Mouse (Mus musculus) thymus, adult 2 months (tissue): ENCODE results near the gene Lmna. TPM values are rescaled to one million over a fixed set of nuclear protein-coding genes. Genes with fewer than 3 reads are reported as not detected.

Source experiments
- DNase-seq: peaks from one replicate; pipeline ENCODE4 v3.0.0; 2021
- H3K27ac ChIP-seq: fragments of 200-500 bp; 2 replicates; pipeline ENCODE4 v1.5.1; 2012; ENCODE audit warnings: low read length, control low read depth; ENCODE audit not compliant: control insufficient read depth, insufficient read depth
- H3K27me3 ChIP-seq: fragments of 200-500 bp; 2 replicates; pipeline ENCODE4 v1.6.1; 2012; ENCODE audit warnings: mild to moderate bottlenecking, low read length, moderate library complexity, mixed read lengths; ENCODE audit not compliant: control insufficient read depth, insufficient read depth
- H3K36me3 ChIP-seq: fragments of 200-500 bp; 2 replicates; pipeline ENCODE4 v1.6.1; 2012; ENCODE audit warnings: mild to moderate bottlenecking, low read length, moderate library complexity; ENCODE audit not compliant: control insufficient read depth, insufficient read depth
- H3K4me1 ChIP-seq: fragments of 200-500 bp; replicated peaks from 2 replicates; pipeline ENCODE4 v1.6.1; 2012; ENCODE audit warnings: low read length; ENCODE audit not compliant: control insufficient read depth, insufficient read depth
- H3K4me3 ChIP-seq: fragments of 200-500 bp; 2 replicates; pipeline ENCODE4 v1.5.1; 2012; ENCODE audit warnings: mild to moderate bottlenecking, low read length, control low read depth, moderate library complexity; ENCODE audit not compliant: control insufficient read depth, insufficient read depth
- CTCF ChIP-seq: fragments of 200-500 bp; IDR thresholded peaks from 2 replicates; pipeline ENCODE4 v1.5.1; 2012; ENCODE audit warnings: mild to moderate bottlenecking, control low read depth, low read length, moderate library complexity, borderline replicate concordance; ENCODE audit not compliant: control insufficient read depth, poor library complexity, insufficient read depth; ENCODE audit errors: extremely low read depth
- POLR2A ChIP-seq: fragments of 200-500 bp; IDR thresholded peaks from 2 replicates; pipeline ENCODE4 v1.6.1; 2012; ENCODE audit warnings: mild to moderate bottlenecking, low read length, control low read depth, moderate library complexity; ENCODE audit not compliant: control insufficient read depth, poor library complexity, insufficient read depth; ENCODE audit errors: extremely low read depth
- WGBS: fragments of 180-500 bp; shearing (Covaris S2); methylation state at CpG from one replicate; pipeline ENCODE4 v1.1.7; 2018; 5-methylcytosine and 5-hydroxymethylcytosine counted together
- polyA plus RNA-seq: library from polyadenylated mRNA; depleted of rRNA; stranded (reverse); fragments of >200 nt; gene quantifications from 2 replicates; pipeline ENCODE4 v1.2.3, GENCODE M21; 2012

Gene Lmna
- polyA plus RNA-seq, 1 experiment, result 61.1 TPM

DNA sequence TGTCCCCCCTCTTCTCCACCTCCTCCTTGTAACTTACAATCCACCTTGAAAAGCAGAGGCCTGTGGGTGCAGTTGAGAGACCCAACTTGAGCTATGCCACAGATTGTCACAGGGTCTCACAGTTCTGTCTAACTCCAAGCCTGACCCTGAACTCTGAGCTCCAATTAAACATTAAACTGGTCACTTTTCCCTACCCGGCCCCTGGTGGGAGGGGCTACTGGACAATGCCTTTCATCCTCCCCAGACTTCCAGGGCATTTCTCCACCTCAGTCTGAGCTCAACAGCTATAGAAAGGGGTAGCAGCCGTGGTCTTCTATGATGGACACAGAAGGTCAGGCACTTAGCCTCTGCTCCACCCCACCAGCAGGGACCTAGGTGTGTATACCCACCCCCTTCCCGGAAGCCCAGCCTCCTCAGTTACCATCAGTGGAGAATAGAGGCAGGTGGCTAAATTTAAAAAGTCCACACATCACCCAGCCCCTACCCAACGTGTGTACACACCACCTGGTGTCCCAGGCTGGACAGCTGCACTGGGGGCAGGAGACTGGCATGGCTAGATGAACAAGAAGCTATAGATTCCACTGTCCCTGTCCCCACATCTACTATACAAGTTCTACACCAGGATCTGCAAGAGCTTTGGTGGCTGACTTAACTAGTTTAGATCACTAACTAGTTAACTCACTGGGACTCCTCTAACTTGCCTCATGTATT lies 8.9 kb downstream of the Lmna start:
- H3K4me1 ChIP-seq, result peaks cover 20% of the 10 kb centered on the region
- H3K4me3 ChIP-seq, result no peak overlapping the region
- TF ChIP-seq POLR2A (no peak), CTCF (no peak)
- DNase-seq, result no peak
- no peak overlapping the region for H3K27ac ChIP-seq
- no peaks in the 10 kb centered on the region for H3K36me3 ChIP-seq
- no peaks in the 10 kb centered on the region; the same call in 1 of the 2 replicates for H3K27me3 ChIP-seq
- WGBS, result 77% methylated on average over 4 of the region's 4 CpGs

DNA sequence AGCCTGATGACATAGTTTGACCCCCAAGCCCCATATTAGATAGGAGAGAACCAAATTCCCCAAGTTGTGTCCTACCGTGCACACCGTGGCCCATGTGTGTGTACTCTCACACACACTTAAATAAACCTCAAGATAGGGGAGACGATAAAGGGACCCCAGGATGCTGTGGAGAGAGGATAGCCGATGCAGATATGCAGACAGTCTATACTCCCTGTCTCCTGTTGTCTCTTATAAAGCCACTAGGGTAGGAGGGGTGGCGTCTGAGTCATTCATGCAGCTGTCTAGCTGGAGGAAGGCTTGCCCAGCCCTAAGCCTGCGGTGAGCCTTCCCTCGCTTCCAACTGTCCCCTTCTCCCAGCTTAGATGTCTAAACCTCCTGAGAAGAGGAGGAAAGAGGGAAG lies 9.7 kb downstream of the Lmna start:
- H3K36me3 ChIP-seq, result no peaks in the 10 kb centered on the region
- WGBS, result 83% methylated on average over 7 of the region's 7 CpGs
- no peak overlapping the region for H3K27ac ChIP-seq
- H3K27me3 ChIP-seq, result no peaks in the 10 kb centered on the region; the same call in 1 of the 2 replicates
- no peak overlapping the region for H3K4me3 ChIP-seq
- DNase-seq, result no peak
- H3K4me1 ChIP-seq, result peaks cover 27% of the 10 kb centered on the region
- TF ChIP-seq POLR2A, result no peak

DNA sequence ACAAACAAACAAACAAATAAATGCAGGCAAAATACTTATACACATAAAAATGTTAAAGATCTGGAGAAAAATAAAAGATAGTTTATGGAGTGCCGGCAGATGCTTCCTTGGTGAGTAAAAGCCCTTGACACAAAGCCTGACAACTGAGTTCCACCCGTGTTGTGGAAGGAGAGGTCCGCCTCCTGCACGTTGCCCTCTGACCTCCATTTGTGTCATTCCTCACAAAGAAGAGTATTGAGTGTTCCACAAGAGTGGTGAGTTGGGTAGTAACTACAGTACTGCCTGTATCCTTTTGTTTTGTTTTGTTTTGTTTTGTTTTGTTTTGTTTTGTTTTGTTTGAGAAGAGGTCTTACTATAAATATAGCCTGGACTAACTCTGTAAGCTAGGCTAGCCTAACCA lies 10.2 kb downstream of the Lmna start:
- H3K27ac ChIP-seq, result no peak overlapping the region
- no peak for DNase-seq
- H3K36me3 ChIP-seq, result no peaks in the 10 kb centered on the region
- no peak for TF ChIP-seq CTCF
- TF ChIP-seq POLR2A, result no peak
- no peaks in the 10 kb centered on the region; the same call in 1 of the 2 replicates for H3K27me3 ChIP-seq
- peaks cover 32% of the 10 kb centered on the region for H3K4me1 ChIP-seq
- WGBS, result 91% methylated on average over 4 of the region's 4 CpGs
- no peak overlapping the region for H3K4me3 ChIP-seq

DNA sequence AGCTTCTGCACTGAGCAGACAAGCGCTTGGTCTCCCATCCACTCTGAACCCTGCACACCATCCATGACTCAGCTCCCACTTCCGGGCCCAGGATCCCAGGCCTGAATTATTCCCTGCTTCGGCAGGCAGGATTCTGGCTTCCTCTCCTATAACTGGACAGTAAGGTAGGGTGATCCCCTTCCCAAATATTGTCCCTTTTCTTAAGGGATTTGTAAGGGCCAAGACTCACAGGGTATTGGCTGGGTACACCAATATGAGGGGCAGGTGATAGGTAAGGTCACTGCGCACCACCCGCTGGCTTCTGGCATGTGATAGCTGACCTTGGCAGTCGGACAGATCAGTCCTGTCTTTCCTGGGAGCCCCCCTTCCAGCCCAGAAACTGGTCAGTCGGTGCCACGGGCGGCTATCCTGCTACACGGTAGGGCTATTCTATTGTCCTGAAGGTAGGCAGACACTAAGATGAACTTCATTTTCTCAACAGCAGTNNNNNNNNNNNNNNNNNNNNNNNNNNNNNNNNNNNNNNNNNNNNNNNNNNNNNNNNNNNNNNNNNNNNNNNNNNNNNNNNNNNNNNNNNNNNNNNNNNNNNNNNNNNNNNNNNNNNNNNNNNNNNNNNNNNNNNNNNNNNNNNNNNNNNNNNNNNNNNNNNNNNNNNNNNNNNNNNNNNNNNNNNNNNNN lies 13.9 kb downstream of the Lmna start:
- no peak overlapping the region for H3K4me3 ChIP-seq
- no peak for TF ChIP-seq CTCF
- no peak for TF ChIP-seq POLR2A
- 96% methylated on average over 10 of the region's 10 CpGs for WGBS
- peaks cover 7% of the 10 kb centered on the region; the same call in 1 of the 2 replicates for H3K27me3 ChIP-seq
- H3K36me3 ChIP-seq, result no peaks in the 10 kb centered on the region
- DNase-seq, result no peak
- H3K4me1 ChIP-seq, result peaks cover 21% of the 10 kb centered on the region
- no peak overlapping the region for H3K27ac ChIP-seq

DNA sequence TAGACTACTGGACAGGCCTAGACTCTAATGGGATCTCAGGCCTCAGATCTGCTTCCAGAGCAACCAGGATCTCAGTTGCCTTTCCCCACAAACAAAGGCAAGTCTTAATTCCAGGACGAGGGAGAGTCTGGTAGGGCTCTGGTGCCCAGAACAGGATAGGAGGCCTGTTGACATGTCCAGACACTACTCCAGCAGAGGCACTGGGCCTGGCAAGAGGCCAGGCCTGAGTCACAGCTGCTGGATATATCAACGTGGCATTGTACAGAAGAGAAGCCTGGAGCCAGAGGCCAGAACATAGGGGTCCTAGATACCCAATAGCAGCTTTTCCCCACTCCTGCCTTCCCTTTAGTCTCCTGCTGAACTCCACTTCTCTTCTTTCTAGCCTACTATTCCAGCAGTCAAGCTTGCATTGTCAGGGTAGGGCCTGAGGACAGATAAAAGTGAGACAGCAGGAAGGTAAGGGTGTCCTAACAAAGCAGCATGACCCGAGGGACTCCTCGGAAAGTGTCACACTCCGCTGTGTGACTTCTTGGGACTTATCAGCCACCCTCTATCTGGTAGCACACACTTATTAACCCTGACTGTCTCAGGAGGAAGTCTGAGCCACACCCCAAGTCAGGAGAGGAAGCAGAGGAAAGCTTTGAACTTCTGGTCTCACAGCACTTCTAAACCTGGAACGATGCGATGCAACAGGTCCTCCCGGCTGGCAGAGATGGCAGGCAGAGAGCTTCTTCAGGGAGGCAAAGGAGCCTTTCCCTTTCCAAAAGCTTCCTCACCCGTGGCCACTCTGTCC lies 14.7 kb downstream of the Lmna start:
- TF ChIP-seq CTCF, result no peak
- TF ChIP-seq POLR2A, result no peak
- Histone ChIP-seq H3K27me3 (peaks cover 7% of the 10 kb centered on the region; the same call in 1 of the 2 replicates), H3K4me1 (peaks cover 21% of the 10 kb centered on the region), H3K27ac (no peak overlapping the region), H3K4me3 (no peak overlapping the region), H3K36me3 (no peaks in the 10 kb centered on the region)
- 44% methylated on average over 9 of the region's 9 CpGs for WGBS
- DNase-seq, result no peak

DNA sequence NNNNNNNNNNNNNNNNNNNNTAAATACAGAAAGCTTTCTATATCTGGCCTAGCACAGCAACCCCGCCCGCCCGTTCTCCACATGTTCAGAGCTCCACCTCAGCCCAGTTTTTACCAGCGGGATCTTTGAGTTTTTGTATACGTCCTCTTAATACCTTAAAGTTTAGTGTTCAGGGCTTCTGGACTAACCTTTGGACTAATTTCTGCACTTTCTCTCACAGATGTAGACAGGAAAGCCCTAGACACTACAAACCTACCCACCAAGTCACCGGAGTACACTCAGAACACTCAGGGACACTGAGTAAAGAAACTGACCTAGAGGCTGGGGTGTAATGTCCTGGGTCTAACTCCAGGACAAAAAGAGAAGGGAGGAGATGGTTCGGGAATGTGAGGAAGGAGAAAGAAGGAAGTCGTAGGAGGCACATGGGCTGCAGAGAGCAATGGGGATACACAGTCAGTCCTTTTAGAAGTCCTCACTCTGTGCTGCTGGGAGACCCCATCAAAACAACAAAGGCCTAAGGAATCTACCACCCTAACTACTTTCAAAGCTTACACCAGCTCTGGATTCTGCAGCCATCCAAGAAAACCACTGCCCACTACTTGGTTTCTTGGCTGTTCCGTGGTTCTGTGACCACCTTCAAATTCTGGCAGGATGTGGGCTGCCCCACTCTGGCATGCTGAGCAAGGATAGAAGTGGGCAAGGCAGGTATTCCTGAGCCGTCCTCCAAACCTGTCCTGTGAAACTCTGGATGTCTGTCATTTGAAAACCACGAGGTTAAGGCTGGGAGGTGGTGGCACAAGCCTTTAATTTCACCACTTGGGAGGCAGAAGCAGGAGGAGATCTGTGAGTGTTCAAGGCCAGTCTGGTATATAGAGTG lies 15.8 kb downstream of the Lmna start:
- Histone ChIP-seq H3K36me3 (no peaks in the 10 kb centered on the region), H3K27ac (no peak overlapping the region), H3K27me3 (peaks cover 7% of the 10 kb centered on the region; the same call in 1 of the 2 replicates), H3K4me1 (peaks cover 21% of the 10 kb centered on the region), H3K4me3 (no peak overlapping the region)
- DNase-seq, result no peak
- WGBS, result 75% methylated on average over 11 of the region's 11 CpGs
- TF ChIP-seq POLR2A, result no peak
- TF ChIP-seq CTCF, result no peak
